Mouse (Mus musculus): ENCODE measurements around the gene Fxyd7. TPM values are rescaled to one million over a fixed set of nuclear protein-coding genes. Genes with fewer than 3 reads are reported as not detected.

The Fxyd7 gene
- polyA plus RNA-seq, 1 experiment from 2014 or later: 1.6 TPM

DNA sequence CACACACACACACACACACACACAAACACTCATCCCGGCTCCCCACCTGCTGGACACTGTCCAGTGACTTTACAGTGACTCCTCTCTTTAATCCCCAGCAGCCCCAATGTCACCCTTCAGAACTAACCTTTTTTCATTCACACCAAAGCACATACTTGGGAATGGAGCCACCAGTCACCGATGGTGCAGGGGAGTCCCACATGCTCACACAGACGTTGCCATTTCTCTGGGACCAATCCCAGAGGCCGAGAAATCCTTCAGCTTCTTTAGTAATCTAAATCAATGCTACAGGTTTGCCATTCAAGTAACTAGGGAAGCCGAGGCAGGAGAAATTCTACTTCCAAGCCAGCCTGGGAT, 23.4 kb upstream of the Fxyd7 start:
- H3K27ac ChIP-seq (replicated peaks in 1 of 2; ENCODE audit: control insufficient read depth in 1 of 2, insufficient read depth in 1 of 2, low read depth in 2 of 2, low read length in 2 of 2): no peak overlapping the region
- no peak for ATAC-seq (ENCODE audit: insufficient number of reproducible peaks, insufficient read depth, low FRiP score, low read depth)
- H3K9me3 ChIP-seq (ENCODE audit: control insufficient read depth, low read length): no peaks in the 10 kb centered on the region
- no peaks in the 10 kb centered on the region for H3K27me3 ChIP-seq (ENCODE audit: control insufficient read depth, insufficient read depth, low read length)
- no peak overlapping the region for H3K4me3 ChIP-seq (ENCODE audit: control insufficient read depth in 1 of 2, insufficient read depth in 1 of 2, low read depth in 1 of 2, low read length in 2 of 2)
- no peak overlapping the region for H3K4me2 ChIP-seq (ENCODE audit: low read length)
- no peaks in the 10 kb centered on the region for H3K36me3 ChIP-seq (ENCODE audit: control insufficient read depth, insufficient read depth, low read length)
- H3K4me1 ChIP-seq (ENCODE audit: control insufficient read depth in 2 of 2, insufficient read depth in 2 of 2, low read length in 2 of 2): 0 out of 4 replicates have a peak, but pooled peaks cover 0 to 3% of the 10 kb centered on the region in 2 experiments
- no peak overlapping the region for H3K9ac ChIP-seq (ENCODE audit: low read length)
- WGBS: 69% methylated on average over 5 of the region's 5 CpGs

GRCm38 (mm10) chr7:31074061-31074712, 22.9 kb upstream of the Fxyd7 start:
- no peak for ATAC-seq (ENCODE audit: insufficient number of reproducible peaks, insufficient read depth, low FRiP score, low read depth)
- H3K27me3 ChIP-seq (ENCODE audit: control insufficient read depth, insufficient read depth, low read length): no peaks in the 10 kb centered on the region
- no peaks in the 10 kb centered on the region for H3K36me3 ChIP-seq (ENCODE audit: control insufficient read depth, insufficient read depth, low read length)
- 0 out of 4 replicates have a peak, but pooled peaks cover 0 to 3% of the 10 kb centered on the region in 2 experiments for H3K4me1 ChIP-seq (ENCODE audit: control insufficient read depth in 2 of 2, insufficient read depth in 2 of 2, low read length in 2 of 2)
- H3K4me3 ChIP-seq (ENCODE audit: control insufficient read depth in 1 of 2, insufficient read depth in 1 of 2, low read depth in 1 of 2, low read length in 2 of 2): no peak overlapping the region
- H3K9me3 ChIP-seq (ENCODE audit: control insufficient read depth, low read length): no peaks in the 10 kb centered on the region
- no peak overlapping the region for H3K4me2 ChIP-seq (ENCODE audit: low read length)
- H3K9ac ChIP-seq (ENCODE audit: low read length): no peak overlapping the region
- 66% methylated on average over 7 of the region's 7 CpGs for WGBS
- H3K27ac ChIP-seq (replicated peaks in 1 of 2; ENCODE audit: control insufficient read depth in 1 of 2, insufficient read depth in 1 of 2, low read depth in 2 of 2, low read length in 2 of 2): no peak overlapping the region

DNA sequence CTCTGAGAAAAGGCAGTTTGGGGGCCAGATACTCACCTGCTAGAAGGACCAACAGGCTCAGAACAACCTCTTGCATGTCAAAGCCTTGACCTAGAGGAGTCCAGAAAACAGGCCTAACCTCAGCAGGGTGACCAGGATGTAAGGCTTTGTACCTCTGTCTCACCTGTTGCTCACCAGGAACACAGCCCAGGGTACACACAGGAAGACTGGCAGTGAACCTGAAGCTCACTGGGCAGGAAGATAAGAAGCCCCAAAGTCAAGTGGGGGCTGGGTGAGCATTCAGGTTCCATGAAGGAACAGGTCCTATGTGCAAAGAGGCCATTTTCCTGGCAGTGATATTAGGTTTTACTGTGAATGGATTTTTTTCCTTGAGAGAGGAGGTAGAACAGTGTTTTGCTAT, 22.3 kb upstream of the Fxyd7 start:
- H3K4me1 ChIP-seq (ENCODE audit: control insufficient read depth in 2 of 2, insufficient read depth in 2 of 2, low read length in 2 of 2): 0 out of 4 replicates have a peak, but pooled peaks cover 0 to 3% of the 10 kb centered on the region in 2 experiments
- H3K4me2 ChIP-seq (ENCODE audit: low read length): no peak overlapping the region
- H3K9me3 ChIP-seq (ENCODE audit: control insufficient read depth, low read length): no peaks in the 10 kb centered on the region
- H3K27ac ChIP-seq (replicated peaks in 1 of 2; ENCODE audit: control insufficient read depth in 1 of 2, insufficient read depth in 1 of 2, low read depth in 2 of 2, low read length in 2 of 2): no peak overlapping the region
- no peak overlapping the region for H3K4me3 ChIP-seq (ENCODE audit: control insufficient read depth in 1 of 2, insufficient read depth in 1 of 2, low read depth in 1 of 2, low read length in 2 of 2)
- H3K9ac ChIP-seq (ENCODE audit: low read length): no peak overlapping the region
- ATAC-seq (ENCODE audit: insufficient number of reproducible peaks, insufficient read depth, low FRiP score, low read depth): no peak
- no peaks in the 10 kb centered on the region for H3K36me3 ChIP-seq (ENCODE audit: control insufficient read depth, insufficient read depth, low read length)
- H3K27me3 ChIP-seq (ENCODE audit: control insufficient read depth, insufficient read depth, low read length): no peaks in the 10 kb centered on the region

DNA sequence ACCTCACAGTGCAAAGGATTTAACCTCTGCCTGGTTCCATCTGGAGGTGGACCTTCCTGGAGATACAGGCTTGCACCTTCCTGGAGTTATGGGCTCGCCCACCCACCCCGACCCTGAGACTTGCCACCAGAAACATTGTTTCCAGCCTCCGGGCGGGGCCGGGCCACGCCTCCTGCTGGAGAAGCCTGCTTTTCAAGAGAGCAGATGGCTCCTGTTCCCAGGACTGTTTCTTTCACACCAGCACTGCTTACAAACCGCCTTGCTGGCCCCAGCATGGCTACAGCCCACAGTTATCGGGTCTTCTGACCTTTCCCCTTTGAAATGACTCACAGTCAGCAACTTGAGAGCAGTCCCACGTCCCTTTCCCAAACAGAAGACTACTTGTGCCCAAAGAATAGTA, 21.1 kb upstream of the Fxyd7 start:
- no peak for ATAC-seq (ENCODE audit: insufficient number of reproducible peaks, insufficient read depth, low FRiP score, low read depth)
- Histone ChIP-seq H3K4me2 (ENCODE audit: low read length) (no peak overlapping the region), H3K27ac (replicated peaks in 1 of 2; ENCODE audit: control insufficient read depth in 1 of 2, insufficient read depth in 1 of 2, low read depth in 2 of 2, low read length in 2 of 2) (no peak overlapping the region), H3K4me1 (ENCODE audit: control insufficient read depth in 2 of 2, insufficient read depth in 2 of 2, low read length in 2 of 2) (0 out of 4 replicates have a peak, but pooled peaks cover 0 to 10% of the 10 kb centered on the region in 2 experiments), H3K27me3 (ENCODE audit: control insufficient read depth, insufficient read depth, low read length) (no peaks in the 10 kb centered on the region), H3K36me3 (ENCODE audit: control insufficient read depth, insufficient read depth, low read length) (no peaks in the 10 kb centered on the region), H3K9me3 (ENCODE audit: control insufficient read depth, low read length) (no peaks in the 10 kb centered on the region), H3K9ac (ENCODE audit: low read length) (no peak overlapping the region), H3K4me3 (ENCODE audit: control insufficient read depth in 1 of 2, insufficient read depth in 1 of 2, low read depth in 1 of 2, low read length in 2 of 2) (no peak overlapping the region)
- 51% methylated on average over 9 of the region's 9 CpGs for WGBS

- no peak for ATAC-seq (ENCODE audit: insufficient number of reproducible peaks, insufficient read depth, low FRiP score, low read depth)
- 84% methylated on average over 6 of the region's 6 CpGs for WGBS
- Histone ChIP-seq H3K27ac (replicated peaks in 1 of 2; ENCODE audit: control insufficient read depth in 1 of 2, insufficient read depth in 1 of 2, low read depth in 2 of 2, low read length in 2 of 2) (no peak overlapping the region), H3K4me1 (ENCODE audit: control insufficient read depth in 2 of 2, insufficient read depth in 2 of 2, low read length in 2 of 2) (0 out of 4 replicates have a peak, but pooled peaks cover 0 to 10% of the 10 kb centered on the region in 2 experiments), H3K9me3 (ENCODE audit: control insufficient read depth, low read length) (no peaks in the 10 kb centered on the region), H3K4me2 (ENCODE audit: low read length) (no peak overlapping the region), H3K36me3 (ENCODE audit: control insufficient read depth, insufficient read depth, low read length) (no peaks in the 10 kb centered on the region), H3K4me3 (ENCODE audit: control insufficient read depth in 1 of 2, insufficient read depth in 1 of 2, low read depth in 1 of 2, low read length in 2 of 2) (no peak overlapping the region), H3K27me3 (ENCODE audit: control insufficient read depth, insufficient read depth, low read length) (no peaks in the 10 kb centered on the region), H3K9ac (ENCODE audit: low read length) (no peak overlapping the region)
These were observed 19.1 kb upstream of the Fxyd7 start for GRCm38 (mm10) chr7:31070324-31070723.

- Histone ChIP-seq H3K9ac (ENCODE audit: low read length) (no peak overlapping the region), H3K27ac (replicated peaks in 1 of 2; ENCODE audit: control insufficient read depth in 1 of 2, insufficient read depth in 1 of 2, low read depth in 2 of 2, low read length in 2 of 2) (no peak overlapping the region), H3K4me1 (ENCODE audit: control insufficient read depth in 2 of 2, insufficient read depth in 2 of 2, low read length in 2 of 2) (0 out of 4 replicates have a peak, but pooled peaks cover 0 to 10% of the 10 kb centered on the region in 2 experiments), H3K4me3 (ENCODE audit: control insufficient read depth in 1 of 2, insufficient read depth in 1 of 2, low read depth in 1 of 2, low read length in 2 of 2) (no peak overlapping the region), H3K36me3 (ENCODE audit: control insufficient read depth, insufficient read depth, low read length) (no peaks in the 10 kb centered on the region), H3K27me3 (ENCODE audit: control insufficient read depth, insufficient read depth, low read length) (no peaks in the 10 kb centered on the region), H3K4me2 (ENCODE audit: low read length) (no peak overlapping the region), H3K9me3 (ENCODE audit: control insufficient read depth, low read length) (no peaks in the 10 kb centered on the region)
- 81% methylated on average over 14 of the region's 14 CpGs for WGBS
- no peak for ATAC-seq (ENCODE audit: insufficient number of reproducible peaks, insufficient read depth, low FRiP score, low read depth)
These were observed 18.2 kb upstream of the Fxyd7 start for GRCm38 (mm10) chr7:31069491-31069890.

DNA sequence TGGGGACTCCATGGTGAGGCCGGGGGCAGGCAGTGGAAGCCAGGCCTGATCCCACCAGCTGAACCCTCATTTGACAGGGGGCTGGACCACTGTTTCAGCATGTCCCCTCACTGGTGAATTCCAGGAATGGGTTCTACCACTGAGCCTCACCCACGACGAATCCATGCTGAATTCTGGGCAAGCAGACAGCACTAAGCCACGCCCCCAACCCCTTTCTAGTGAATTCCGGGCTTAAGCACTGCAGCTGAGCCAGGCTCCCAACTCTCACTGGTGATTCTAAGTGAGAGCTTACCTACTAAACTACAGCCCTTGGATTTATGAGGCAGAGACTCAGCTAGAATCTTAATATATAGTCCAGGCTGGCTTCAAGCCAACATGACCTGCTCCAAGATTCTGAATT, 16.6 kb upstream of the Fxyd7 start:
- 33% methylated on average over 5 of the region's 5 CpGs for WGBS
- H3K9me3 ChIP-seq (ENCODE audit: control insufficient read depth, low read length): no peaks in the 10 kb centered on the region
- H3K36me3 ChIP-seq (ENCODE audit: control insufficient read depth, insufficient read depth, low read length): no peaks in the 10 kb centered on the region
- no peaks in the 10 kb centered on the region for H3K27me3 ChIP-seq (ENCODE audit: control insufficient read depth, insufficient read depth, low read length)
- 0 out of 4 replicates have a peak, but pooled peaks cover 0 to 10% of the 10 kb centered on the region in 2 experiments for H3K4me1 ChIP-seq (ENCODE audit: control insufficient read depth in 2 of 2, insufficient read depth in 2 of 2, low read length in 2 of 2)
- no peak overlapping the region for H3K9ac ChIP-seq (ENCODE audit: low read length)
- H3K4me2 ChIP-seq (ENCODE audit: low read length): no peak overlapping the region
- H3K4me3 ChIP-seq (ENCODE audit: control insufficient read depth in 1 of 2, insufficient read depth in 1 of 2, low read depth in 1 of 2, low read length in 2 of 2): no peak overlapping the region
- H3K27ac ChIP-seq (replicated peaks in 1 of 2; ENCODE audit: control insufficient read depth in 1 of 2, insufficient read depth in 1 of 2, low read depth in 2 of 2, low read length in 2 of 2): no peak overlapping the region
- ATAC-seq (ENCODE audit: insufficient number of reproducible peaks, insufficient read depth, low FRiP score, low read depth): no peak

DNA sequence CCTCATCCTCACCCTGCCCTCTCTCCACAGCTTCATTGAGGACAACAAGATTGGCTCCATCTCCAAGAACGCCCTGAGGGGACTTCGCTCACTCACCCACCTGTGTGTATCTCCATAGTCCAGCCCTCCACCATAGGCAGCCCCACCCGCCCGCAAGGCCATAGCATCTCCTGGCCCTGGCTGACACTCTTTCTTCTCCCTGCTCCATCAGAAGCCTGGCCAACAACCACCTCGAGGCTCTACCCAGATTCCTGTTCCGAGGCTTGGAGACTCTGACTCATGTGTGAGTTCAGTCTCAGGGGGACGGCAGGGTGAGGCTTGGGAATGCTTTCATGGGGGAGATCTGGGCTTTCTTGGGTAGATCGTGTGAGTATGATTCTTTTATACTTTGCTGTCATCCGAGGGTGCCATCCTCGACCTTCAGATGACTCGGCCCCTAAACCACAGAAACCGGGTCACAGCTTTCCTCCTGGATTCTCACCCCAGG, 11.8 kb upstream of the Fxyd7 start:
- 74% methylated on average over 12 of the region's 12 CpGs for WGBS
- Histone ChIP-seq H3K36me3 (ENCODE audit: control insufficient read depth, insufficient read depth, low read length) (no peaks in the 10 kb centered on the region), H3K4me1 (ENCODE audit: control insufficient read depth in 2 of 2, insufficient read depth in 2 of 2, low read length in 2 of 2) (0 out of 4 replicates have a peak, but pooled peaks cover 3 to 4% of the 10 kb centered on the region in 2 experiments), H3K9me3 (ENCODE audit: control insufficient read depth, low read length) (no peaks in the 10 kb centered on the region), H3K27ac (replicated peaks in 1 of 2; ENCODE audit: control insufficient read depth in 1 of 2, insufficient read depth in 1 of 2, low read depth in 2 of 2, low read length in 2 of 2) (no peak overlapping the region), H3K4me2 (ENCODE audit: low read length) (no peak overlapping the region), H3K9ac (ENCODE audit: low read length) (no peak overlapping the region), H3K4me3 (ENCODE audit: control insufficient read depth in 1 of 2, insufficient read depth in 1 of 2, low read depth in 1 of 2, low read length in 2 of 2) (no peak overlapping the region), H3K27me3 (ENCODE audit: control insufficient read depth, insufficient read depth, low read length) (no peaks in the 10 kb centered on the region)
- no peak for ATAC-seq (ENCODE audit: insufficient number of reproducible peaks, insufficient read depth, low FRiP score, low read depth)
